Mouse (Mus musculus) midbrain, embryonic 14.5 days (tissue): ENCODE measurements around the gene Kif13a. TPM values are rescaled to one million over a fixed set of nuclear protein-coding genes. Genes with fewer than 3 reads are reported as not detected.

ENCODE experiments used
- ATAC-seq: fragments of 200-750 bp; cut with Nextera tagmentation; 2 replicates; pipeline ENCODE4 v1.8.0; 2017; ENCODE audit warnings: moderate number of reproducible peaks, moderate library complexity; ENCODE audit not compliant: low FRiP score, low TSS enrichment
- DNase-seq: peaks from one replicate; pipeline ENCODE4 v3.0.0-alpha.2; 2015
- H3K27ac ChIP-seq: fragments of 300-500 bp; sonication (generic); replicated peaks from 2 replicates; pipeline ENCODE4 v1.5.1; 2014; ENCODE audit warnings: mild to moderate bottlenecking, low read depth, low read length, moderate library complexity
- H3K27me3 ChIP-seq: fragments of 300-500 bp; sonication (generic); 2 replicates; pipeline ENCODE4 v1.6.1; 2014; ENCODE audit warnings: low read length, control low read depth, mixed read lengths; ENCODE audit not compliant: control insufficient read depth, insufficient read depth
- H3K36me3 ChIP-seq: fragments of 300-500 bp; sonication (generic); 2 replicates; pipeline ENCODE4 v1.6.1; 2014; ENCODE audit warnings: low read length, control low read depth; ENCODE audit not compliant: control insufficient read depth, insufficient read depth
- H3K4me1 ChIP-seq: fragments of 300-500 bp; sonication (generic); 2 replicates; pipeline ENCODE4 v1.6.1; 2014; ENCODE audit warnings: mild to moderate bottlenecking, antibody characterized with exemption, low read length, control low read depth; ENCODE audit not compliant: control insufficient read depth, insufficient read depth
- H3K4me2 ChIP-seq: fragments of 300-500 bp; sonication (generic); 2 replicates; pipeline ENCODE4 v1.6.1; 2014; ENCODE audit warnings: mild to moderate bottlenecking, low read length, moderate library complexity
- H3K4me3 ChIP-seq: fragments of 300-500 bp; sonication (generic); replicated peaks from 2 replicates; pipeline ENCODE4 v1.5.1; 2014; ENCODE audit warnings: low read depth, low read length
- H3K9ac ChIP-seq: fragments of 300-500 bp; sonication (generic); replicated peaks from 2 replicates; pipeline ENCODE4 v1.6.1; 2014; ENCODE audit warnings: mild to moderate bottlenecking, low read length, moderate library complexity
- H3K9me3 ChIP-seq: fragments of 300-500 bp; sonication (generic); 2 replicates; pipeline ENCODE4 v1.6.1; 2016; ENCODE audit warnings: low read length, control low read depth, mixed read lengths; ENCODE audit not compliant: control insufficient read depth
- WGBS: fragments of 180-500 bp; shearing (Covaris S2); extraction: QIAGEN DNeasy Blood & Tissue Kit; methylation state at CpG from one replicate; pipeline ENCODE4 v1.1.7; 2014; 5-methylcytosine and 5-hydroxymethylcytosine counted together
- polyA plus RNA-seq: library from polyadenylated mRNA; unstranded; fragments of >200 nt; fragmentation: Nextera tagmentation; extraction: Ambion mirVana; gene quantifications from 2 replicates; pipeline ENCODE4 v1.2.1, GENCODE M21; 2014

Kif13a gene
- polyA plus RNA-seq, 1 experiment from 2014 or later, result 14.2 TPM

DNA sequence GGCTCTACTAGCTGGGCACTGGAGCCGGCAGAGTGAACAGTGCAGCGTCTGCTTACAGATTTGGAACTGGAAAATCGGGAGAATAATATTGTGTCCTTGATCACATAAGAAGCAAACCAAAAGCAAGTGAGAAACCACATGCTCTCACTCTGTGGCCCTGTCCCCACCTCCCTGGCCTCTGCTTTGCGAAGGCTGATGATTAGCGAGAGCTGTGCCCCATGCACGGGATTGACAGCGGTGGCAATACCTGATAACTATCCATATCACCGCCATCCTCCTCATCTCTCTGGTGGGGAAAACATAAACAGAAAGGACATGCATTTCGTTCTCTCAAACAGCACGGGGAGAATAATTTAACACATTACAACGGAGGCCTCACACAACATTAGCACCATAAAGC lies 149.3 kb downstream of the Kif13a start:
- H3K27me3 ChIP-seq, result no peaks in the 10 kb centered on the region
- WGBS, result 91% methylated on average over 11 of the region's 11 CpGs

DNA sequence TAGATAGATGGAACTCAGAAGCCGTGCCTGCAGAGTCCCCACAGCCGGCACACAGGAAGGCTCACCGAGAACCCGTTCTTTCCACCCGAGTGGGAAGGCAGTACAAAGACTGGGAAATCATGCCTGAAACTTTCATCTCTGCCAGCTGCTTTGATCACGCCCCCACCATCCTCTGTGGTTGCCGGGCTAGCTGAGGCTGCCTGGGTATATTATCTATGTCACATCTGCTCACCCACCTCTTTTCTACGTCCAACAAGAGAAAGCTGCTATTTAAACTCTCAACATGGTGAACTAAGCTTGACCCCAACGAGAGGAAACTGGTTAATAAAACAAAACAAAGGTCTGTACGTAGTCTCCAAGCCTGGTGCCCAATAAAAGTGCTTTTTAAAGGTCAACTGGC lies 149.8 kb downstream of the Kif13a start:
- Histone ChIP-seq H3K4me2 (no peak overlapping the region), H3K27ac (0 out of 2 replicates have a peak overlapping the region, but pooled peaks have one; percentile 5), H3K9me3 (no peaks in the 10 kb centered on the region), H3K4me1 (no peaks in the 10 kb centered on the region), H3K36me3 (peaks cover 38% of the 10 kb centered on the region), H3K9ac (no peak overlapping the region), H3K27me3 (no peaks in the 10 kb centered on the region), H3K4me3 (no peak overlapping the region)
- ATAC-seq, result no peak
- DNase-seq, result no peak
- 74% methylated on average over 10 of the region's 10 CpGs for WGBS

More for the DNA sequence above, 149.3 kb downstream of the Kif13a start:
- Histone ChIP-seq H3K4me2 (no peak overlapping the region), H3K9me3 (no peaks in the 10 kb centered on the region), H3K4me3 (no peak overlapping the region), H3K9ac (no peak overlapping the region), H3K27ac (no peak overlapping the region), H3K4me1 (no peaks in the 10 kb centered on the region), H3K36me3 (peaks cover 39% of the 10 kb centered on the region)
- ATAC-seq (no peak), DNase-seq (no peak)

DNA sequence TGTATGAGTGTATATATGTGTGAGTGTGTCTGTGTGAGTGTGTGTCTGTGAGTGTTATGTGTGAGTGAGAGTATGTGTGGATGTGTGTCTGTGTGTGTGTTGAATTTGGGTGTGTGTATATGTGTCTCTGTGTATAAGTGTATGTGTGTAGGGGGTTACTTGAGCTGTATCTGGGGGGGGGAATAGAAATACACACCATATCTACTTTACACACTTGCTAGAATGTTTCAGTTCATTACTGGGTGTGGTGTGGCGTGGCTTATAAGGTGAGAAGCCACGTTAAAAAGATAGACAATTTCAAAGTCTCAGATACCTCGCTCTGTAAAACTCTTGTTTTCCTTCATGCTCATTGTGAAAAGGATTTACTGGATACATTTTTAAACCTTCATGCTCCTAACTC lies 152.2 kb downstream of the Kif13a start:
- Histone ChIP-seq H3K4me1 (no peaks in the 10 kb centered on the region), H3K36me3 (peaks cover 33% of the 10 kb centered on the region), H3K27me3 (no peaks in the 10 kb centered on the region), H3K4me3 (no peak overlapping the region), H3K27ac (no peak overlapping the region), H3K9ac (no peak overlapping the region), H3K4me2 (no peak overlapping the region), H3K9me3 (no peaks in the 10 kb centered on the region)
- DNase-seq (no peak), ATAC-seq (no peak)
- WGBS, result 94% methylated on average over 3 of the region's 3 CpGs

- Histone ChIP-seq H3K27ac (no peak overlapping the region), H3K4me2 (no peak overlapping the region), H3K27me3 (no peaks in the 10 kb centered on the region), H3K4me1 (no peaks in the 10 kb centered on the region), H3K9me3 (no peaks in the 10 kb centered on the region), H3K4me3 (no peak overlapping the region), H3K36me3 (peaks cover 39% of the 10 kb centered on the region), H3K9ac (no peak overlapping the region)
- no peak for DNase-seq
- WGBS, result 85% methylated on average over 14 of the region's 14 CpGs
- ATAC-seq, result no peak
Observed at GRCm38 (mm10) chr13:46776636-46777305, 152.9 kb downstream of the Kif13a start.

GRCm38 (mm10) chr13:46774998-46775397 lies 154.7 kb downstream of the Kif13a start:
- no peak for DNase-seq
- Histone ChIP-seq H3K4me1 (no peaks in the 10 kb centered on the region), H3K9me3 (no peaks in the 10 kb centered on the region), H3K4me3 (no peak overlapping the region), H3K27me3 (no peaks in the 10 kb centered on the region), H3K4me2 (no peak overlapping the region), H3K27ac (no peak overlapping the region), H3K36me3 (peaks cover 52% of the 10 kb centered on the region), H3K9ac (no peak overlapping the region)
- ATAC-seq, result no peak
- 95% methylated on average over 5 of the region's 5 CpGs for WGBS

DNA sequence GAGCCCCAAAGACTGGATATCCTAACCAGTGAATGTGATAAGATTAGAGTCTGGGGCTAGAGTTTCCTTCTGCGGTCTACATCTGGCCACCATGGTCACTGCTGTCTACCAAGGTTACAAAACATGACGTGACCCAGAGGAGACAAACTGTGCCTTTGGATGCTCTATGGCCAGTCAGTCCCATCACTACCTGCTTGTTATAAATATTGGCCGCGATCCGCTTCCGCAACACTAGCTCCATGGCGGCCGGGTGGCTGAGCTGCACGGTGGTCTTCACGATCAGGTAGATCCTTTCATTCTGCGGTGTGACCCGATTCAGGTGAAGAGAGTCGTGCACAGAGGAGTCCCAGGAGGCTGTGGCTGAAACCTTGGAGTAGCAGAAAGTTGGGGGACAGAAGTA lies 157.1 kb downstream of the Kif13a start:
- H3K4me3 ChIP-seq, result no peak overlapping the region
- ATAC-seq, result no peak
- no peak overlapping the region for H3K4me2 ChIP-seq
- peaks cover 64% of the 10 kb centered on the region for H3K36me3 ChIP-seq
- DNase-seq, result no peak
- no peaks in the 10 kb centered on the region for H3K27me3 ChIP-seq
- over 99% methylated on average over 13 of the region's 13 CpGs for WGBS
- H3K9ac ChIP-seq, result no peak overlapping the region
- H3K9me3 ChIP-seq, result no peaks in the 10 kb centered on the region
- H3K27ac ChIP-seq, result no peak overlapping the region
- no peaks in the 10 kb centered on the region for H3K4me1 ChIP-seq

GRCm38 (mm10) chr13:46765361-46765760 lies 164.3 kb downstream of the Kif13a start:
- H3K9ac ChIP-seq, result no peak overlapping the region
- H3K27me3 ChIP-seq, result no peaks in the 10 kb centered on the region
- no peaks in the 10 kb centered on the region for H3K9me3 ChIP-seq
- ATAC-seq (no peak), DNase-seq (no peak)
- 95% methylated on average over 2 of the region's 2 CpGs for WGBS
- H3K4me3 ChIP-seq, result no peak overlapping the region
- no peaks in the 10 kb centered on the region for H3K4me1 ChIP-seq
- H3K36me3 ChIP-seq, result peaks cover 48% of the 10 kb centered on the region
- no peak overlapping the region for H3K4me2 ChIP-seq
- H3K27ac ChIP-seq, result no peak overlapping the region

DNA sequence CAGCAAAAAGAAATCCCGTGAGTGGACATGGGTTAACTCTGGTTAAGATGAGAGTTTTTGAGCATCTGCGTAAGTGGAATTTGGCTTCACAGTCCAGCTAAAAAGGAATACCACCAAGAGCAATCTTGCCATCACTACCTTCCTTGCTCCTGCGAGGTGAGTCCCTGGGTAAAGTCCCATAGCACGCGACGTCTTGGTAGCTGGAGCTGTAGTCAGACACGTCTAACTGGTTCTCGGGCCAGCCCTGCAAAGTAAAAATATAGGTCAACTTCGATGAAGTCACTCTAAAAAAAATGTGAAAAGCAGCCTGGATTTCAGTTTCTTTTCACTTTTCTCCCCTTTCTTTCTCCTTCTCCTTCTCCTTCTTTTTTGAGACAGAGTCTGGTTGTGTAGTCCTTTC lies 166.5 kb downstream of the Kif13a start:
- 96% methylated on average over 9 of the region's 9 CpGs for WGBS
- Histone ChIP-seq H3K4me1 (0 out of 2 replicates have a peak, but pooled peaks cover 3% of the 10 kb centered on the region), H3K27me3 (no peaks in the 10 kb centered on the region), H3K36me3 (peaks cover 36% of the 10 kb centered on the region), H3K27ac (no peak overlapping the region), H3K4me2 (no peak overlapping the region), H3K4me3 (no peak overlapping the region), H3K9ac (no peak overlapping the region), H3K9me3 (no peaks in the 10 kb centered on the region)
- DNase-seq, result no peak
- ATAC-seq, result no peak

DNA sequence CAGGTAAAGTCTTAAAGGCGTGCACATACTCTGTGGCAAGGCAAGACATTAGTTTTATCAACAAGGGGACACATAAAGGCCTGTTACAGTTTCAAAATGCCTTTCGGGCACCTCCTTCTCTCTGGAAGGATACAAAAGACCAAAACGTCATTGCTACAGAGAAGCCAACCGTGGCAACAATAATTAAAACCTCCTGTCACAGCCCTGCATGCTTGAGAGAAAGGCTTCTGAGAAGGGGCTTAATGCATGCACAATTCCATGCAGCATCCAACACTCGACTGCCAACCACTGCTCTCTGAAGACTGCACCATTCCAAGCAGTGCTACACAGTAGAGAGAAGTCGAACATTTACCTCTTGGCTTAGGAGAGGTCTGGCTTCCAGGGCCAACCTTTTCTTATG lies 168.7 kb downstream of the Kif13a start:
- Histone ChIP-seq H3K9ac (no peak overlapping the region), H3K27me3 (no peaks in the 10 kb centered on the region), H3K4me2 (no peak overlapping the region), H3K36me3 (peaks cover 30% of the 10 kb centered on the region), H3K4me1 (0 out of 2 replicates have a peak, but pooled peaks cover 3% of the 10 kb centered on the region), H3K27ac (no peak overlapping the region), H3K9me3 (no peaks in the 10 kb centered on the region), H3K4me3 (no peak overlapping the region)
- 48% methylated on average over 6 of the region's 6 CpGs for WGBS
- no peak for DNase-seq
- no peak for ATAC-seq
